Mouse (Mus musculus): ENCODE measurements around the gene Rabl2.

GRCm38 (mm10) chr15:89607480-89607879, 15.8 kb upstream of the Rabl2 start:
- TF ChIP-seq CTCF (conservative IDR thresholded peaks at IDR 0.05; ENCODE audit: insufficient read depth, insufficient read length, low read depth, low read length) = no peak
- TF ChIP-seq POLR2A (IDR thresholded peaks at IDR 0.05; ENCODE audit: low read depth, low read length) = no peak

Measured in kidney, adult 2 months (tissue).